Mouse (Mus musculus) spleen, postnatal 0 days (tissue): Measurements from ENCODE around the gene Srxn1. TPM values are rescaled to one million over a fixed set of nuclear protein-coding genes. Genes with fewer than 3 reads are reported as not detected.

Source experiments
- polyA plus RNA-seq: library from polyadenylated mRNA; unstranded; fragments of >200 nt; fragmentation: Nextera tagmentation; extraction: Ambion mirVana; gene quantifications from 2 replicates; pipeline ENCODE4 v1.2.1, GENCODE M21; 2015

Srxn1 gene
- 6.7 and 8.2 TPM in 2 replicates for polyA plus RNA-seq

DNA sequence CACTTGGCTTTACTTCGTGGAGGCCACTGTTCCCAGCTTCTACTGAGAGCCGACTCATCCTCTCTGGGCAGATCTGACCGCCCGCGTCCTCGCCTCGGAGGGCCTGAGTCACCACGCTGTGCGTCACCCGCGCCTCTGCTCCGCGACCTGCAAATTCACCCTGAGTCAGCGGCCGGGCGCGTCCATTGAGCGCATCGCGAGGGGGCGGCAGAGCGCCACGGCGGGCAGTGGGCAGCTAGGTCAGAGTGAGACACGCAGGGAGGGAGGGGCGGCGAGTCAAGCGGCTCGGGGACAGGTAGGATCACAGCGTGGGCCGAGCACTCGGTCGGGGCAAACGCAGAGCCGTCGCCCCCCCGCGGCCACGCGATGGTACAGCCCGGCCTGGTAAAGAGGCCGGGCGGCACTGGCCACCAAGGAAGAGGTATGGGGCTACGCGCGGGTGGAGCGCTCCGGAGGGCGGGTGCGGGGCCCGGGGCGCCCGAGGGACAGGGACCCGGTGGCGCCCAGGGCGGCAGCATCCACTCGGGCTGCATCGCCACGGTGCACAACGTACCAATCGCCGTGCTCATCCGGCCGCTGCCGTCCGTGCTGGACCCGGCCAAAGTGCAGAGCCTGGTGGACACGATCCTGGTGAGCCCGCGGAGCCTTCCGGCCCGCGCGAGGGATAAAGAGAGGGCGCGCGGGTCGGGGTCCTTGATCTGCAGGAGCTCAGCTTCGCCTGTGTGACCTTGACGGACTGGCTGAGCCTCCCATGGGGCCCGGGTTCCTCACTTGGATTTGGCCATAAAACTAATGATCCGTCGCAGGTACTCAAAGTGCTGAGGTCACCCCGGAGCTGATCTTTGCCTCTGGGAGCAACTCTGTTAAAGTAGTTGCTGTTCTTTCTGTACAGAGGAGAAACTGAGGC is at the start of gene Srxn1:
Gene Srxn1, plus strand, starts transcription at position 199 of the 907 bp plus-strand sequence.

DNA sequence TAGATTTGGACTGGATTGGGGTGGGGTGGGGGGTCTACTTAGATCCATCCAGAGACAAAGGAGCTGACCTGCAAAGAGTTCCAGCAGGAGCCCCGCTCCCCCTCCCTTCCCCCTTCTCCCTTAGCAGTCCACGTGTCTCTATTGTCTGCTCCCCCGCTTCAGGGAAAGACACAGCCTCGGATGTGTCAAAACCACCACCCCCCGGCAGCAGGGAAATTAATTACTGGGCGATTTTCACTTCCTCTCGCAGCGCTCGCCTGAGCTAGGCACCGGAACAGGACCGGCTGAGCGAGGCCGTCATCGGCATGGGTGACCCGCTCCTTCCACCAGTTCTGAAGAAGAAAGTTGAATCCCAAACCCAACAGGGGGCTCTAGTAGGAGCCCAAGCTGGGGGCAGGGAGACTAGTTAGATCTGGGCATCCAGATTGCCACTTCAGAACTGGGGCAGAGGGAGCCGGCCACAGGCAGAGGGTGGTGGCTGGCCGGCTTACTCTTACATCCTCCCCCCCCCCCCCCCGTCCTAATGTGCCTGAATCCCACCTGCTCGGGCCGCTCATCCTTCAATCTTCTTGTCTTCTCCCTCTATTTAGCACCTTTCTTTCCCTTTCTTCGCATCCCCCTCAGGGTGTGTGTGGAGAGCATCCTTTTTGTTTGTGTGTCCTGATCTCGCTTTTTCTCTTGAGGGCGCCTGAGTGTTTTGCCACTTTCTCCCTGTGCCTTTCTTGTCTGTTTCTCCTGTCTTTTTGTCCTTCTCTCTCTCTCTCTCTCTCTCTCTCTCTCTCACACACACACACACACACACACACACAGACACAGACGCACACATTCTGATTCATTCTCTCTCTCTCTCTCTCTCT is 24.4 kb upstream of the Srxn1 start, which contains the start of gene Scrt2:
Gene Scrt2, plus strand, starts transcription at position 845 of the 857 bp plus-strand sequence.

DNA sequence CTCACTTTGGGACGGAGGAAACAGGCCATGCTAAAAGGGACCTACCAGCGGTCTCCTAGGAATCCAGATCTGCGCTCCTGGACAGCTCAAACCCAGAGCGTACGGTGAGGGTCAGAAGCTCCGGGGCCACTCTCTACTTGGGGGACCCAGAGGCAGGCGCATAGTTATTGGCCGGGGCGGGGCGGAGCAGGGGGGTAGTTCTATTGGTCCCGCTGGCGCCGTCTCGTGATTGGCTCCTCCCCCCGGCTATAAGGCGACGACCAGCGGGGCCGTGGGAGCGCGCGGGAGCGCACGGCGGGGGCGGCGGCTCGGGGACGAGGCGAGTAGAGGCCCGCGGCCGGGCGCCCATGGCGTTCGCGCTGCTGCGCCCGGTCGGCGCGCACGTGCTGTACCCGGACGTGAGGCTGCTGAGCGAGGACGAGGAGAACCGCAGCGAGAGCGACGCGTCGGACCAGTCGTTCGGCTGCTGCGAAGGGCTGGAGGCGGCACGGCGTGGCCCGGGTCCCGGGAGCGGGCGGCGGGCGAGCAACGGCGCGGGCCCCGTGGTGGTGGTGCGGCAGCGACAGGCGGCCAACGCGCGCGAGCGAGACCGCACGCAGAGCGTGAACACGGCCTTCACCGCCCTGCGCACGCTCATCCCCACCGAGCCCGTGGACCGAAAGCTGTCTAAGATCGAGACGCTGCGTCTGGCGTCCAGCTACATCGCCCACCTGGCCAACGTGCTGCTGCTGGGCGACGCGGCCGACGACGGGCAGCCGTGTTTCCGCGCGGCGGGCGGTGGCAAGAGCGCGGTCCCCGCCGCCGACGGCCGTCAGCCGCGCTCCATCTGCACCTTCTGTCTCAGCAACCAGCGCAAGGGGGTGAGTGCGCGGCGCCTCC is 38.2 kb downstream of the Srxn1 start, which contains the start of gene Tcf15:
Gene Tcf15, plus strand, starts transcription at position 283 of the 879 bp plus-strand sequence.

Other genes with a start within 250 kb of the Srxn1 start
- gene Angpt4, start 194.3 kb upstream of the Srxn1 start, polyA plus RNA-seq: 0.16 TPM in 1 of 2 replicates, not detected in the other
- 6.5 and 9.2 TPM in 2 replicates for gene Fam110a, start 125.3 kb upstream of the Srxn1 start, polyA plus RNA-seq
- 4.3 and 5.1 TPM in 2 replicates for gene Slc52a3, start 109.0 kb upstream of the Srxn1 start, polyA plus RNA-seq
- not detected in 2 replicates for gene Scrt2, start 24.0 kb upstream of the Srxn1 start, polyA plus RNA-seq
- gene Tcf15, start 38.0 kb downstream of the Srxn1 start, polyA plus RNA-seq: 0.92 and 1.4 TPM in 2 replicates
- 63.5 and 71.2 TPM in 2 replicates for gene Csnk2a1, start 121.3 kb downstream of the Srxn1 start, polyA plus RNA-seq
- gene Tbc1d20, start 188.3 kb downstream of the Srxn1 start, polyA plus RNA-seq: 14.9 and 18.5 TPM in 2 replicates
- 65.4 and 71.0 TPM in 2 replicates for gene Rbck1, start 227.1 kb downstream of the Srxn1 start, polyA plus RNA-seq
- 1.2 and 1.8 TPM in 2 replicates for gene Trib3, start 238.5 kb downstream of the Srxn1 start, polyA plus RNA-seq